Mouse (Mus musculus) hindbrain, embryonic 16.5 days (tissue): ENCODE measurements around the gene Tas1r2. TPM values are rescaled to one million over a fixed set of nuclear protein-coding genes. Genes with fewer than 3 reads are reported as not detected.

Experiments
- ATAC-seq: fragments of 200-750 bp; cut with Nextera tagmentation; 2 replicates; pipeline ENCODE4 v1.8.0; 2017; ENCODE audit warnings: moderate TSS enrichment, moderate library complexity
- H3K27ac ChIP-seq: fragments of 300-500 bp; sonication (generic); 2 replicates; pipeline ENCODE4 v1.5.1; 2014; ENCODE audit warnings: low read depth, mild to moderate bottlenecking, control low read depth, low read length, moderate library complexity
- H3K27me3 ChIP-seq: fragments of 300-500 bp; sonication (generic); replicated peaks from 2 replicates; pipeline ENCODE4 v1.6.1; 2014; ENCODE audit warnings: low read length; ENCODE audit not compliant: control insufficient read depth, insufficient read depth
- H3K36me3 ChIP-seq: fragments of 300-500 bp; sonication (generic); 2 replicates; pipeline ENCODE4 v1.6.1; 2014; ENCODE audit warnings: mild to moderate bottlenecking, low read length, moderate library complexity, mixed read lengths; ENCODE audit not compliant: control insufficient read depth, insufficient read depth
- H3K4me1 ChIP-seq: fragments of 300-500 bp; sonication (generic); 2 replicates; pipeline ENCODE4 v1.6.1; 2014; ENCODE audit warnings: low read depth, low read length; ENCODE audit not compliant: control insufficient read depth, insufficient read depth
- H3K4me2 ChIP-seq: fragments of 300-500 bp; sonication (generic); 2 replicates; pipeline ENCODE4 v1.6.1; 2014; ENCODE audit warnings: mild to moderate bottlenecking, low read length, control low read depth, moderate library complexity
- H3K4me3 ChIP-seq: fragments of 300-500 bp; sonication (generic); 2 replicates; pipeline ENCODE4 v1.5.1; 2014; ENCODE audit warnings: mild to moderate bottlenecking, low read length, control low read depth, moderate library complexity
- H3K9ac ChIP-seq: fragments of 300-500 bp; sonication (generic); 2 replicates; pipeline ENCODE4 v1.6.1; 2014; ENCODE audit warnings: low read depth, mild to moderate bottlenecking, control low read depth, low read length, moderate library complexity
- H3K9me3 ChIP-seq: fragments of 300-500 bp; sonication (generic); 2 replicates; pipeline ENCODE4 v1.6.1; 2014; ENCODE audit warnings: mild to moderate bottlenecking, low read length, moderate library complexity; ENCODE audit not compliant: control insufficient read depth
- WGBS: fragments of 180-500 bp; shearing (Covaris S2); extraction: QIAGEN DNeasy Blood & Tissue Kit; methylation state at CpG from one replicate; pipeline ENCODE4 v1.1.7; 2014; 5-methylcytosine and 5-hydroxymethylcytosine counted together
- polyA plus RNA-seq: library from polyadenylated mRNA; unstranded; fragments of >200 nt; fragmentation: Nextera tagmentation; extraction: Ambion mirVana; gene quantifications from 2 replicates; pipeline ENCODE4 v1.2.1, GENCODE M21; 2015

The Tas1r2 gene
- polyA plus RNA-seq, 1 experiment from 2014 or later = not detected

GRCm38 (mm10) chr4:139643972-139644371 is 9.4 kb upstream of the Tas1r2 start:
- Histone ChIP-seq H3K9me3 (no peaks in the 10 kb centered on the region; the same call in 1 of the 2 replicates), H3K4me1 (peaks cover 22% of the 10 kb centered on the region), H3K4me3 (no peak overlapping the region), H3K27ac (no peak overlapping the region), H3K4me2 (no peak overlapping the region), H3K27me3 (peaks cover 2% of the 10 kb centered on the region), H3K9ac (no peak overlapping the region), H3K36me3 (peaks cover 22% of the 10 kb centered on the region)
- ATAC-seq = peak; percentile 27
- WGBS = 17% methylated on average over 9 of the region's 9 CpGs

- Histone ChIP-seq H3K9me3 (no peaks in the 10 kb centered on the region; the same call in 1 of the 2 replicates), H3K27ac (no peak overlapping the region), H3K4me2 (no peak overlapping the region), H3K4me3 (no peak overlapping the region), H3K9ac (no peak overlapping the region), H3K27me3 (0 out of 2 replicates have a peak, but pooled peaks cover 2% of the 10 kb centered on the region), H3K4me1 (peaks cover 5% of the 10 kb centered on the region), H3K36me3 (peaks cover 23% of the 10 kb centered on the region)
- no peak for ATAC-seq
- WGBS = 84% methylated on average over 7 of the region's 7 CpGs
Measured at GRCm38 (mm10) chr4:139646916-139647315, 6.4 kb upstream of the Tas1r2 start.

- H3K27me3 ChIP-seq = no peaks in the 10 kb centered on the region
- no peak overlapping the region for H3K4me3 ChIP-seq
- 70% methylated on average over 15 of the region's 15 CpGs for WGBS
Measured at GRCm38 (mm10) chr4:139650086-139650743, 3.1 kb upstream of the Tas1r2 start.

GRCm38 (mm10) chr4:139650907-139651306 is 2.4 kb upstream of the Tas1r2 start:
- no peak overlapping the region for H3K4me3 ChIP-seq
- ATAC-seq = no peak
- H3K27me3 ChIP-seq = no peaks in the 10 kb centered on the region
- H3K4me1 ChIP-seq = no peaks in the 10 kb centered on the region
- peaks cover 14% of the 10 kb centered on the region for H3K36me3 ChIP-seq
- 42% methylated on average over 11 of the region's 11 CpGs for WGBS
- H3K4me2 ChIP-seq = no peak overlapping the region
- no peak overlapping the region for H3K9ac ChIP-seq
- no peaks in the 10 kb centered on the region; the same call in 1 of the 2 replicates for H3K9me3 ChIP-seq
- H3K27ac ChIP-seq = no peak overlapping the region

More at GRCm38 (mm10) chr4:139650086-139650743, 3.1 kb upstream of the Tas1r2 start:
- no peaks in the 10 kb centered on the region; the same call in 1 of the 2 replicates for H3K9me3 ChIP-seq
- peaks cover 15% of the 10 kb centered on the region for H3K36me3 ChIP-seq
- H3K27ac ChIP-seq = no peak overlapping the region
- H3K4me2 ChIP-seq = no peak overlapping the region
- H3K4me1 ChIP-seq = no peaks in the 10 kb centered on the region
- H3K9ac ChIP-seq = no peak overlapping the region
- ATAC-seq = no peak

GRCm38 (mm10) chr4:139661897-139662296 is 8.6 kb downstream of the Tas1r2 start:
- ATAC-seq = no peak
- H3K27ac ChIP-seq = no peak overlapping the region
- WGBS = 67% methylated on average over 14 of the region's 14 CpGs
- H3K4me1 ChIP-seq = no peaks in the 10 kb centered on the region
- H3K27me3 ChIP-seq = no peaks in the 10 kb centered on the region
- H3K4me3 ChIP-seq = no peak overlapping the region
- no peak overlapping the region for H3K9ac ChIP-seq
- no peak overlapping the region for H3K4me2 ChIP-seq
- H3K36me3 ChIP-seq = no peaks in the 10 kb centered on the region
- H3K9me3 ChIP-seq = peaks cover 12% of the 10 kb centered on the region; the same call in 1 of the 2 replicates

GRCm38 (mm10) chr4:139667632-139668031 is 14.3 kb downstream of the Tas1r2 start:
- whole genome bisulfite sequencing = 47% methylated on average over 6 of the region's 6 CpGs
- Histone ChIP-seq H3K9ac (no peak overlapping the region), H3K9me3 (no peaks in the 10 kb centered on the region), H3K27me3 (no peaks in the 10 kb centered on the region), H3K36me3 (no peaks in the 10 kb centered on the region), H3K4me3 (no peak overlapping the region), H3K27ac (no peak overlapping the region), H3K4me1 (no peaks in the 10 kb centered on the region), H3K4me2 (no peak overlapping the region)
- no peak for ATAC-seq

GRCm38 (mm10) chr4:139669847-139670246 is 16.5 kb downstream of the Tas1r2 start:
- Histone ChIP-seq H3K9me3 (no peaks in the 10 kb centered on the region), H3K27ac (no peak overlapping the region), H3K4me3 (no peak overlapping the region), H3K27me3 (0 out of 2 replicates have a peak, but pooled peaks cover 2% of the 10 kb centered on the region), H3K4me1 (no peaks in the 10 kb centered on the region), H3K9ac (no peak overlapping the region), H3K36me3 (no peaks in the 10 kb centered on the region), H3K4me2 (no peak overlapping the region)
- no peak for ATAC-seq
- 16% methylated on average over 6 of the region's 6 CpGs for WGBS

- 0 out of 2 replicates have a peak, but pooled peaks cover 2% of the 10 kb centered on the region for H3K27me3 ChIP-seq
- H3K9ac ChIP-seq = no peak overlapping the region
- 40% methylated on average over 9 of the region's 9 CpGs for WGBS
- H3K36me3 ChIP-seq = no peaks in the 10 kb centered on the region
- peaks cover 4% of the 10 kb centered on the region; the same call in 1 of the 2 replicates for H3K9me3 ChIP-seq
- H3K4me2 ChIP-seq = no peak overlapping the region
- peaks cover 2% of the 10 kb centered on the region; the same call in 1 of the 2 replicates for H3K4me1 ChIP-seq
- no peak for ATAC-seq
- H3K27ac ChIP-seq = no peak overlapping the region
- no peak overlapping the region for H3K4me3 ChIP-seq
Measured at GRCm38 (mm10) chr4:139675696-139676095, 22.4 kb downstream of the Tas1r2 start.

- Histone ChIP-seq H3K4me3 (no peak overlapping the region), H3K4me1 (no peaks in the 10 kb centered on the region), H3K27me3 (no peaks in the 10 kb centered on the region), H3K9ac (no peak overlapping the region), H3K27ac (no peak overlapping the region), H3K4me2 (no peak overlapping the region), H3K9me3 (no peaks in the 10 kb centered on the region; the same call in 1 of the 2 replicates), H3K36me3 (no peaks in the 10 kb centered on the region)
- WGBS = 75% methylated on average over 22 of the region's 22 CpGs
- no peak for ATAC-seq
Measured at GRCm38 (mm10) chr4:139683728-139684638, 30.6 kb downstream of the Tas1r2 start.
